Mouse (Mus musculus): Measurements from ENCODE around the gene Dmrta1. TPM values are rescaled to one million over a fixed set of nuclear protein-coding genes. Genes with fewer than 3 reads are reported as not detected.
"Not testable (repeated sequence)": the region's sequence is repeated elsewhere in the genome, so short reads cannot be mapped to it uniquely, and the experiment has no call there.

Dmrta1 gene
- polyA plus RNA-seq, 1 experiment, result 1.1 TPM

DNA sequence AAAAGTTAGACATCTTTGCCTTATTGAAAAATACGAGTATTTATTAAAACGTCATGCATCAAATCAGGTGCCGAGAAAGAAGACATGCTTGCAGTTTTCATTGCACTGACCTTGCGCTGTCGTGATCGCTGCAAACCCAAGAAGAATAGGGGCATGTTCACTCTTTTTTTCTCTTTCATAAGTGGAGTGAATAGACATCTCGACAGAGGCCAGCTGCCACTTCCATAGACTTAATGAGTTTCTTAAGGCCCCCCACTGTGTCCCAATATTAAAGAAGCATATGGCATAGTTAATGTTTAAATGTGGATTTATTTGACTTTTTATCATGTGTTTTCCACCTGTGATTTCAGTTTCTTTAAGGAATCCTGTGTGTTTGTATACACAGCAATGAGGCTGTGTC, 1.3 kb upstream of the Dmrta1 start:
- peak; percentile 73 for DNase-seq (ENCODE audit: low read depth)
- TF ChIP-seq POLR2A (IDR thresholded peaks at IDR 0.05; ENCODE audit: borderline replicate concordance, extremely low read depth, insufficient read depth, insufficient read length, poor library complexity, severe bottlenecking) (no peak), CTCF (IDR thresholded peaks at IDR 0.05; ENCODE audit: borderline replicate concordance, extremely low read depth, insufficient read depth, insufficient read length) (no peak)

DNA sequence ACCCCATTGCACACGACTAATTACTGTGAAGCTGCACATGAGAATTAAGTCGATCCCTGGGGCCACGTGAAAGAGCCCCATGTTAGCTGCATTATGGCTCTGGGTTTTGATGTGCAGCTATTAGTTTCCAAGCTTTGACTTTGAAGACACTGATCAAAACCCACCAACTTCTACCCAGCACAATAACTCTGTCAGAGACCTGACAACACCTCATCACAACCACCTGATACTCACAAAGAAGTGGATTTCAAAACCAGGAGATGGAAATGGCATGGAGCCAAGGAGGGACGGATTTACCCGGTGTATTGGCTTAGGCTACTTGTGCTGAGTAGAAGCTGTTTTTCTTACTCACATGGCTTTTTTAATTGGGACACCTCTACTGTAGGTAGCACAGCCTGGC, 523 bp upstream of the Dmrta1 start:
- TF ChIP-seq CTCF (IDR thresholded peaks at IDR 0.05; ENCODE audit: borderline replicate concordance, extremely low read depth, insufficient read depth, insufficient read length) (no peak), POLR2A (IDR thresholded peaks at IDR 0.05; ENCODE audit: borderline replicate concordance, extremely low read depth, insufficient read depth, insufficient read length, poor library complexity, severe bottlenecking) (no peak)

DNA sequence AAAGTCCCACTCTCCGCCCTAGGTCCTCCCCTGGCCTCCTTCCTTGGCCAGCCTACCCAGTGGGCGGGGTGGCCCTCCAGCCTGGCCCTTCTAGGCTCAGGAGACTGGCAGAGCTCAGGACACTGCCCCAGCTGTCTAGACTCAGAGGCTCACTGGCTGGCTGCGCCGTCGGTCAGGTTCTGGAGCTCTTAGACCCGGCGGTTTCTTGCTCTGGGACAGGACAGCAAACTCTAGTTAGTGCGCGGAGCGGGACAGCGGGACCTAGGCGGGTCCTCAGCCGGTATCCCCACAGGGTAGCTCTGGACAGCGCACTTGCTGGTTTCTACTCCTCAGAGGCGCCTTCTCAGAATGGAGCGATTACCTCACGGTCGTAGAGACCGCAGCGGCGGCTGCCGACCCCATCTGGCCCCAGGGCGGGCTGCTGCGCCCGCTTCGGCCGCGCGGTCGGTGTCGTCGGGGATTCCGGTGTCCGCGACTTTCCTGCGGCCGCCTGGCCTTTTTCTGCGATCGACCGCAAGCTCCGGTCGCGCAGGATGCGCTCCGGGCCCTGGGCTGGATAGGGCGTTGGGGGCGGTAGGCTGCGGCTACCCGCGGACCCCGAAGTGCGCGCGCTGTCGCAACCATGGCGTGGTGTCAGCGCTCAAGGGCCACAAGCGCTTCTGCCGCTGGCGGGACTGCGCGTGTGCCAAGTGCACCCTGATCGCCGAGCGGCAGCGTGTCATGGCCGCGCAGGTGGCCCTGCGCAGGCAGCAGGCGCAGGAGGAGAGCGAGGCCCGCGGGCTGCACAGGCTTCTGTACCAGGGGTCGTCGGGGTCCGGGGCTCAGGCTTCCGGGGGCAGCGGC, 8.9 kb downstream of the Dmrta1 start:
- TF ChIP-seq CTCF (IDR thresholded peaks at IDR 0.05; ENCODE audit: borderline replicate concordance, extremely low read depth, insufficient read depth, insufficient read length), result no peak
- no peak for TF ChIP-seq POLR2A (IDR thresholded peaks at IDR 0.05; ENCODE audit: borderline replicate concordance, extremely low read depth, insufficient read depth, insufficient read length, poor library complexity, severe bottlenecking)

More for the DNA sequence above, 523 bp upstream of the Dmrta1 start:
- peak; percentile 87 for DNase-seq (ENCODE audit: low read depth)

DNA sequence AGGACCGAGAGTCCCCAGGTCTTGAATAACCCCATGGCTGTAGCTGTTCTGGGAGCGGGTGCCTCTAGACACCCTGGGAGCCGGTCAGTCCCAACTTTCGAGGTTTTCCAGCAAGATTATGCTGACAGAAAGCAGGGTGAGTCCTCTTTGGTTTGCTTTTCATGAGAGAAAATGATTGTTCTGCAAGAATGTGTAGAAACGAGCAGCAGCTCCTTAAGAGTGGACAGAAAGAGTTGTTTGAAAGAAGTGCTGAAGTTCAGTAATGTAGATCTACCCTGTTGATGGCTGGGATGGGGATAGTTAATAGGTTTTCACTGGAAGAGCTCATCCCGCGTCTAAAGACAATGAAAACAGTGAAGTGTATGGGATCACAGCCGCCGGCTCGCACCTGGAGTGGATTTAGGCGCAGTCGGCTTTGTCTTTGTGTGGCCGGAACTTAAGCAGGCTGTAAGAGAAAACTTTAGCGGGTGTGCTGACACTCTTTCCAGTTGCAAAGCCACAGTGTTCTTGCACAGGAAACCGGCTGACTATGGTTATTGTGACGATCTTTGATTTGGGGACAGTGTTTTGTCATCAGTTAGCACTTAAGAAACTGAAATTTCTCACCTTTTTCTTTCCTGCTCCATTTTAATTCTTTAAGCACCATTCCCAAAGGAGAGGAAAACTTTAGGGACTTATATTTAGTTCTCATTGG, 9.7 kb downstream of the Dmrta1 start:
- peak; percentile 53 for DNase-seq (ENCODE audit: low read depth)
- TF ChIP-seq POLR2A (IDR thresholded peaks at IDR 0.05; ENCODE audit: borderline replicate concordance, extremely low read depth, insufficient read depth, insufficient read length, poor library complexity, severe bottlenecking) (no peak), CTCF (IDR thresholded peaks at IDR 0.05; ENCODE audit: borderline replicate concordance, extremely low read depth, insufficient read depth, insufficient read length) (no peak)

More for the DNA sequence above, 8.9 kb downstream of the Dmrta1 start:
- peak; percentile 77 for DNase-seq (ENCODE audit: low read depth)

DNA sequence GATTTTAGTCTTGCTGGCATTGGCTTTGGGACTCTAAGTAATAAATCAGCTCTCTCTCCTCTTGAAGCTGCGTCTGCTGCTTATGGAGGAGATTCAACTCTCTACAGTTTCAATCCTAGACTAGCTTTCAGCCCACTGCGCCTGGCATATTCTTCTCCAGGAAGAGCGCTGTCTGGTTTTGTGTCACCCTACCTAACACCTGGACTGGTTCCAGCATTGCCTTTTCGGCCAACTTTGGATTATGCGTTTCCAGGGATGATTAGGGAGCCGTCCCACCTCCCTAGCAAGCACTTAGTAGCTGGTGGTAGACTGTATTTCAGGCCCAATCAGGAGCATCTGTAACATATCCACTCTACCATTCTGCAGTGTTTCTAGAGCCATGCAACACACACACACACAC, 12.7 kb downstream of the Dmrta1 start:
- TF ChIP-seq CTCF (IDR thresholded peaks at IDR 0.05; ENCODE audit: borderline replicate concordance, extremely low read depth, insufficient read depth, insufficient read length), result no peak
- no peak for TF ChIP-seq POLR2A (IDR thresholded peaks at IDR 0.05; ENCODE audit: borderline replicate concordance, extremely low read depth, insufficient read depth, insufficient read length, poor library complexity, severe bottlenecking)
- DNase-seq (ENCODE audit: low read depth), result peak; percentile 65

DNA sequence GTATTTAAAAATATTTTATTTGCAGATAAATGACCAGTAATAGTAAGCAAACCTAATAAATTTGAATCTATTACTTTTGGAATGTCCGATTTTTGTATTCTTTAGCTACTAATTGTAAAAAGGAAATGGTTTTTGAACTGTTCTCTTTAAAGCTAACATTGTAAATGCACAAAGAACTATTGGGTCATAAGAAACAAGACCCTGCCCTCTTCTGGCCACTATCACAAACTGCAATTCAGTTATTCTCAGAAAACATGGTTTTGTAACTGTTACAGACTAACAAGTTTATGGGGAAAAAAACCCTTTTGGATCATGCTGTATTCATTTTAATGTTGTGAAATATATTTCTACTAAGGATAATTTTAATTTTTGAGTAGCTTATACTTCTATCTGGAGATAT, 13.5 kb downstream of the Dmrta1 start:
- TF ChIP-seq CTCF (IDR thresholded peaks at IDR 0.05; ENCODE audit: borderline replicate concordance, extremely low read depth, insufficient read depth, insufficient read length), result no peak
- TF ChIP-seq POLR2A (IDR thresholded peaks at IDR 0.05; ENCODE audit: borderline replicate concordance, extremely low read depth, insufficient read depth, insufficient read length, poor library complexity, severe bottlenecking), result no peak
- DNase-seq (ENCODE audit: low read depth), result peak; percentile 52

- no peak for TF ChIP-seq POLR2A (IDR thresholded peaks at IDR 0.05; ENCODE audit: borderline replicate concordance, extremely low read depth, insufficient read depth, insufficient read length, poor library complexity, severe bottlenecking)
- peak; percentile 18; the same call in 1 of the 2 replicates for TF ChIP-seq CTCF (IDR thresholded peaks at IDR 0.05; ENCODE audit: borderline replicate concordance, extremely low read depth, insufficient read depth, insufficient read length)
- DNase-seq (ENCODE audit: low read depth), result peak; percentile 26
These were observed 16.4 kb downstream of the Dmrta1 start for GRCm38 (mm10) chr4:89695589-89695988.

DNA sequence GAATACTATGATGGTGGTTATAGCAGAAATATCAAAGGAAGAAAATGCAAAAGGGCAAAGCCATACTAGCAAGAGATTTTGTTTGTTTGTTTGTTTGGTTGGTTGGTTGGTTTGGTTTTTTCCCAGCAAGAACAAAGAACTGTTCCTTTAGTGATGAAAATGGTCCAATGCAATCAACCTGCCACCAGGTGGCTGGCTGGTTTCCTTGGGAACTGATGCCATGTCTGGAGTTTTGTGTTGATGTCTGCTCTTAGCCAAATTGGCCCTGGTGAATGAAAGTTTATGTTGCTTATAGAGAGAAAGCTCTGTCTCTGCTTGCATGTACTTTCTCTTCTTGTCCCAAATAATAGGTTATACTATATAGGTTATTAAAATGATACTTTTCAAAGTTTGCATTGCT, 18.7 kb downstream of the Dmrta1 start:
- TF ChIP-seq CTCF (IDR thresholded peaks at IDR 0.05; ENCODE audit: borderline replicate concordance, extremely low read depth, insufficient read depth, insufficient read length), result no peak
- no peak for TF ChIP-seq POLR2A (IDR thresholded peaks at IDR 0.05; ENCODE audit: borderline replicate concordance, extremely low read depth, insufficient read depth, insufficient read length, poor library complexity, severe bottlenecking)
- DNase-seq (ENCODE audit: low read depth), result no peak

DNA sequence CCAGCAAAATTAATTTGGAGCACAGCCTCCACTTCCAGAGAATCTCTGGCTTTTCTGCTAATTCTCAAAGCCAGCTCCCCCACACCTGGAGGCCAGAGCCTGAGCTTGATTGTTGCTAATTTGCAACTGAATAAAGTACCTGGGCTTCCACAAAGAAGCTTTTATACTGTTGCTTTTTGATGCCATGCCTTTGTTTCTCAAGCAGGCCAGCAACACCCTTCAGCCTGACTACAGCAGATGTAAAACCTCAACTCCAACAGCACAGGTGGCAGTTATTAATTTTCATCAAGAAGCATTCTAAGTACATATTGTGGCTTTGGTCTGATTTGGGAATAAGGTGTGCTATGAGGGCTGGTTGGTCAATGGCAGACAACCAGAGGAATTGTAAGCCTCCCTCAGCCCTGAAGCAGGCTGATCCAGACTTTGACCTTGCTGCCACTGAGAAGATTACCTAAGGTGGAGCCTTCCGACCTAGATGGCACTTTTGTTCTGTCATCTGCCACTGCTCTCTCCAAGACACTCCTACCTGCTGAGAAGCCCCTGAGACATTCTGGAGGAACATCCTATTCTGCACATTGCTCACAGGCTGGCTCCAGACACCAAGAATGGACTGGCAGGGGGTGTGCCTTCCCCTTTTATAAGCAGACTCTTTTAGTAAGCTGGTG, 44.4 kb downstream of the Dmrta1 start:
- not testable (repeated sequence) for DNase-seq (ENCODE audit: low read depth)

Measured in brain, embryonic 14.5 days (tissue).